Mouse (Mus musculus) midbrain, embryonic 15.5 days (tissue): ENCODE data around the gene Tex14. TPM values are rescaled to one million over a fixed set of nuclear protein-coding genes. Genes with fewer than 3 reads are reported as not detected.
A peak's percentile ranks its signal among the peaks of the same experiment; 100 is the strongest.
"Not testable (repeated sequence)": the region's sequence is repeated elsewhere in the genome, so short reads cannot be mapped to it uniquely, and the experiment has no call there.

Experiments used
- ATAC-seq: fragments of 200-750 bp; cut with Nextera tagmentation; replicated peaks from 2 replicates; pipeline ENCODE4 v1.8.0; 2017; ENCODE audit warnings: moderate TSS enrichment
- H3K27ac ChIP-seq: fragments of 300-500 bp; sonication (generic); 2 replicates; pipeline ENCODE4 v1.5.1; 2015; ENCODE audit warnings: mild to moderate bottlenecking, inconsistent platforms
- H3K27me3 ChIP-seq: fragments of 300-500 bp; sonication (generic); replicated peaks from 2 replicates; pipeline ENCODE4 v1.6.1; 2015; ENCODE audit warnings: inconsistent platforms
- H3K36me3 ChIP-seq: fragments of 300-500 bp; sonication (generic); replicated peaks from 2 replicates; pipeline ENCODE4 v1.6.1; 2015; ENCODE audit warnings: inconsistent platforms
- H3K4me1 ChIP-seq: fragments of 300-500 bp; sonication (generic); 2 replicates; pipeline ENCODE4 v1.6.1; 2015; ENCODE audit warnings: inconsistent platforms
- H3K4me2 ChIP-seq: fragments of 300-500 bp; sonication (generic); 2 replicates; pipeline ENCODE4 v1.6.1; 2015; ENCODE audit warnings: inconsistent platforms, mild to moderate bottlenecking, moderate library complexity
- H3K4me3 ChIP-seq: fragments of 300-500 bp; sonication (generic); 2 replicates; pipeline ENCODE4 v1.5.1; 2015; ENCODE audit warnings: mild to moderate bottlenecking, inconsistent platforms
- H3K9ac ChIP-seq: fragments of 300-500 bp; sonication (generic); 2 replicates; pipeline ENCODE4 v1.6.1; 2015; ENCODE audit warnings: mild to moderate bottlenecking, inconsistent platforms
- H3K9me3 ChIP-seq: fragments of 300-500 bp; sonication (generic); 2 replicates; pipeline ENCODE4 v1.6.1; 2016; ENCODE audit warnings: inconsistent platforms
- WGBS: fragments of 180-500 bp; shearing (Covaris S2); methylation state at CpG from one replicate; pipeline ENCODE4 v1.1.7; 2015; ENCODE audit warnings: mixed read lengths; 5-methylcytosine and 5-hydroxymethylcytosine counted together
- polyA plus RNA-seq: library from polyadenylated mRNA; unstranded; fragments of >200 nt; fragmentation: Nextera tagmentation; extraction: Ambion mirVana; gene quantifications from 2 replicates; pipeline ENCODE4 v1.2.1, GENCODE M21; 2015

The Tex14 gene
- polyA plus RNA-seq, 1 experiment from 2014 or later, result 0.28 TPM

- WGBS, result 93% methylated on average over 4 of the region's 4 CpGs
- H3K4me3 ChIP-seq, result no peak overlapping the region
Measured at GRCm38 (mm10) chr11:87455984-87456383, 51.1 kb downstream of the Tex14 start.

GRCm38 (mm10) chr11:87460566-87460965 lies 55.7 kb downstream of the Tex14 start:
- no peak overlapping the region for H3K27ac ChIP-seq
- no peak for ATAC-seq
- WGBS, result 92% methylated on average over 6 of the region's 6 CpGs

More at GRCm38 (mm10) chr11:87455984-87456383, 51.1 kb downstream of the Tex14 start:
- no peak overlapping the region for H3K4me2 ChIP-seq
- H3K4me1 ChIP-seq, result no peaks in the 10 kb centered on the region
- no peak overlapping the region for H3K9ac ChIP-seq
- H3K27me3 ChIP-seq, result no peaks in the 10 kb centered on the region
- H3K9me3 ChIP-seq, result no peaks in the 10 kb centered on the region
- no peak for ATAC-seq
- no peaks in the 10 kb centered on the region for H3K36me3 ChIP-seq
- no peak overlapping the region for H3K27ac ChIP-seq

GRCm38 (mm10) chr11:87461780-87462460 lies 57.1 kb downstream of the Tex14 start:
- H3K4me3 ChIP-seq, result peak overlapping the region; percentile 35
- H3K27me3 ChIP-seq, H3K4me1 ChIP-seq, H3K36me3 ChIP-seq, H3K9me3 ChIP-seq: not testable (repeated sequence)
- peak; percentile 99 for ATAC-seq
- H3K4me2 ChIP-seq, result peak overlapping the region; percentile 42
- under 1% methylated on average over 21 of the region's 58 CpGs for WGBS
- peak overlapping the region; percentile 63 for H3K27ac ChIP-seq
- H3K9ac ChIP-seq, result peak overlapping the region; percentile 11; the same call in 1 of the 2 replicates

More at GRCm38 (mm10) chr11:87460566-87460965, 55.7 kb downstream of the Tex14 start:
- Histone ChIP-seq H3K4me1 (no peaks in the 10 kb centered on the region), H3K4me3 (no peak overlapping the region), H3K36me3 (no peaks in the 10 kb centered on the region), H3K9me3 (no peaks in the 10 kb centered on the region), H3K4me2 (no peak overlapping the region), H3K27me3 (no peaks in the 10 kb centered on the region), H3K9ac (no peak overlapping the region)

GRCm38 (mm10) chr11:87462461-87463242 lies 57.8 kb downstream of the Tex14 start:
- Histone ChIP-seq H3K9ac (no peak overlapping the region), H3K27ac (0 out of 2 replicates have a peak overlapping the region, but pooled peaks have one; percentile 61), H3K4me1 (no peaks in the 10 kb centered on the region), H3K4me3 (no peak overlapping the region), H3K36me3 (no peaks in the 10 kb centered on the region), H3K27me3 (no peaks in the 10 kb centered on the region), H3K9me3 (no peaks in the 10 kb centered on the region), H3K4me2 (no peak overlapping the region)
- 9% methylated on average over 9 of the region's 9 CpGs for WGBS
- peak; percentile 30; the same call in 1 of the 2 replicates for ATAC-seq

- H3K36me3 ChIP-seq, result no peaks in the 10 kb centered on the region
- H3K27me3 ChIP-seq, result no peaks in the 10 kb centered on the region
- H3K9me3 ChIP-seq, result no peaks in the 10 kb centered on the region
- no peak overlapping the region for H3K27ac ChIP-seq
- no peak overlapping the region for H3K9ac ChIP-seq
- no peak overlapping the region for H3K4me3 ChIP-seq
- WGBS, result 51% methylated on average over 5 of the region's 5 CpGs
- H3K4me2 ChIP-seq, result no peak overlapping the region
- H3K4me1 ChIP-seq, result no peaks in the 10 kb centered on the region
- no peak for ATAC-seq
Measured at GRCm38 (mm10) chr11:87463243-87463540, 58.3 kb downstream of the Tex14 start.

GRCm38 (mm10) chr11:87463792-87464430 lies 59.0 kb downstream of the Tex14 start:
- H3K27me3 ChIP-seq, H3K4me3 ChIP-seq, H3K9me3 ChIP-seq, H3K4me1 ChIP-seq, H3K4me2 ChIP-seq, H3K9ac ChIP-seq, H3K27ac ChIP-seq, H3K36me3 ChIP-seq, ATAC-seq: not testable (repeated sequence)
- WGBS, result 82% methylated on average over 4 of the region's 4 CpGs

- WGBS, result 83% methylated on average over 6 of the region's 6 CpGs
- Histone ChIP-seq H3K4me1 (peaks cover 5% of the 10 kb centered on the region), H3K27me3 (0 out of 2 replicates have a peak, but pooled peaks cover 4% of the 10 kb centered on the region), H3K36me3 (no peaks in the 10 kb centered on the region), H3K27ac (no peak overlapping the region), H3K9me3 (no peaks in the 10 kb centered on the region), H3K4me3 (no peak overlapping the region), H3K9ac (no peak overlapping the region), H3K4me2 (no peak overlapping the region)
- ATAC-seq, result no peak
Measured at GRCm38 (mm10) chr11:87465990-87466593, 61.2 kb downstream of the Tex14 start.

- Histone ChIP-seq H3K27me3 (0 out of 2 replicates have a peak, but pooled peaks cover 4% of the 10 kb centered on the region), H3K4me2 (no peak overlapping the region), H3K4me1 (peaks cover 5% of the 10 kb centered on the region), H3K27ac (no peak overlapping the region), H3K36me3 (no peaks in the 10 kb centered on the region), H3K9ac (no peak overlapping the region), H3K9me3 (no peaks in the 10 kb centered on the region), H3K4me3 (no peak overlapping the region)
- 68% methylated on average over 19 of the region's 19 CpGs for WGBS
- ATAC-seq, result no peak
Measured at GRCm38 (mm10) chr11:87467491-87468277, 62.8 kb downstream of the Tex14 start.

GRCm38 (mm10) chr11:87468278-87468655 lies 63.4 kb downstream of the Tex14 start:
- WGBS, result 63% methylated on average over 7 of the region's 7 CpGs
- Histone ChIP-seq H3K9me3 (no peaks in the 10 kb centered on the region), H3K4me1 (peaks cover 5% of the 10 kb centered on the region), H3K27me3 (0 out of 2 replicates have a peak, but pooled peaks cover 4% of the 10 kb centered on the region), H3K4me3 (no peak overlapping the region), H3K9ac (no peak overlapping the region), H3K36me3 (no peaks in the 10 kb centered on the region), H3K4me2 (no peak overlapping the region), H3K27ac (no peak overlapping the region)
- no peak for ATAC-seq

GRCm38 (mm10) chr11:87468706-87469315 lies 63.9 kb downstream of the Tex14 start:
- 79% methylated on average over 9 of the region's 9 CpGs for WGBS
- Histone ChIP-seq H3K36me3 (no peaks in the 10 kb centered on the region), H3K4me1 (peaks cover 5% of the 10 kb centered on the region), H3K27me3 (0 out of 2 replicates have a peak, but pooled peaks cover 4% of the 10 kb centered on the region), H3K4me3 (no peak overlapping the region), H3K27ac (no peak overlapping the region), H3K4me2 (no peak overlapping the region), H3K9ac (no peak overlapping the region), H3K9me3 (no peaks in the 10 kb centered on the region)
- ATAC-seq, result no peak
